Mouse (Mus musculus): ENCODE results near the gene Scaper. TPM values are rescaled to one million over a fixed set of nuclear protein-coding genes. Genes with fewer than 3 reads are reported as not detected.

Scaper gene
- polyA plus RNA-seq (2016; fragmentation: Nextera tagmentation; extraction: Ambion mirVana) = 20.5 and 22.6 TPM in 2 replicates

DNA sequence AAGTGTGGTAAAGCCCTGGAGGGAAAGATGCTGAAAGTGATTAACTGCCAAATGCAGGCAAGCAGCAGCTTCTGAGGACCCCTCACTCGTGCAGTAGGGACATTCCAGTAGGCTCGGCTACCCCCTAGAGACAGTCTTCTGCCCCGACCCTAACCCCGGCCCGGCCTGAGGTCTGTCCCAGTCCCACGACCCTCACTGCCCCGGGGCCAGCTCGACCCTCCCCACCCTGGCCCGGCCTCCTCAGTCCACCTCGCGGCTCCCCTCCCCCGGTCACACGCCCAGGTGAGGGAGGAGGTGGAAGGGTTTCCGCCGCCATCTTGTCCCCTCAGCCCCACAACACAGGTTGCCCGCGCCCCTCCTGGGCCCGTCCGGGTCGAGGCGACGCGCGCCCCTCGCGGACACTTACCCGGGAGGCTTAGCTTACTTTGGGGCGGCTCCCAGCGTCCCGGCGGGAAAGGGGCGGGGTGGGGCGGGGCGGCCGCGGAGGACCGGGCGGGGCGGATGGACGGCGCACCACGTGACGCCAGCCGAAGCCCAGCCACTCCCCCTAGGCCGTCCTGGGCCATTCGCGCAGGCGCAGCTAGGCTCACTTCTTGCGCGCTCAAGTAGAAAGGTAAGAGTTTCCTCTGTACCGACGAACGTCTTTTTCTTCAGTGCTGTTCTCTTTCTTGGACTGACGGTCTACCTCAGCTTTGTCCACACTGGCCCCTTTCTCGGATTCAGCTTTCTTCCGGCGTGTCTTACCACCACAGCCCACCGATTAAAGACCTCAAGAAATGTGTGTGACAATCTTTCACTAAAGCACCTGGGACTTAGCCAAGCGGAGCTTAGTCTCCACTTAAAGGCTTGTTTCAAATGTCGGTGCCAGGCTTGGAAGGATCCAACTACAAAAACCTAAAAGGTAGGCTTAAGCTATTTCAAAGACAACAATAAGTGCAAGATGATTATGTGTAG lies at the start of gene Scaper:
Gene Scaper, minus strand, starts transcription at position 456 of the 954 bp plus-strand sequence.
- Histone ChIP-seq H3K9me3 (no peaks in the 10 kb centered on the region), H3K9ac (replicated peaks) (peak within 1 kb of the TSS; percentile 82), H3K27me3 (no peaks in the 10 kb centered on the region), H3K4me1 (peaks cover 21% of the 10 kb centered on the region), H3K4me3 (peak within 1 kb of the TSS; percentile 82), H3K4me2 (replicated peaks) (peak within 1 kb of the TSS; percentile 63), H3K27ac (replicated peaks) (peak within 1 kb of the TSS; percentile 80), H3K36me3 (no peaks in the 10 kb centered on the region)
- peak; percentile 97 for ATAC-seq (ENCODE audit: low FRiP score, low read depth)
- WGBS = under 1% methylated on average over 48 of the region's 60 CpGs

DNA sequence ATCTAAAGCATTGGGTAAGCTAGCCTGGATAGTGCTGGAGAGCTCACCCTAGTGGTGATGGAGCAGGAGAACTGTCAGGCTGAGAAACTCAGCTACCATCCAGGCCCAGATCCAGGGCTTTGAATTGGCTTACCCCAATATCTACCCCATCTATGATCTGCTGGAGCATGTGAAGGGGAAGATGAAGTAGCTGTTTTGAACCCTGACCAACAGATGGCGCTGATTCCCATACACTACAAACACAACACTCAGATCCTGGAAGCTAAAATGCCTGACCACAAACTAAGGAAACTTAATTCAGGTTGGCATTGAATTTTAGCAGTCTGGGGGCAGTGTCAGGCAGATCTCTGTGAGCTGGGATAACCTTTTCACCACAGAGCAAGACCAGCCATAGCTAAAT lies 8.9 kb upstream of the Scaper start:
- H3K4me3 ChIP-seq = no peak overlapping the region
- WGBS = 20% methylated on average over 1 of the region's 1 CpGs
- no peaks in the 10 kb centered on the region; the same call in 1 of the 2 replicates for H3K36me3 ChIP-seq
- H3K9ac ChIP-seq (replicated peaks) = no peak overlapping the region
- H3K27ac ChIP-seq (replicated peaks) = no peak overlapping the region
- H3K9me3 ChIP-seq = no peaks in the 10 kb centered on the region
- ATAC-seq (ENCODE audit: low FRiP score, low read depth) = no peak
- H3K4me2 ChIP-seq (replicated peaks) = no peak overlapping the region
- no peaks in the 10 kb centered on the region for H3K4me1 ChIP-seq
- H3K27me3 ChIP-seq = no peaks in the 10 kb centered on the region

DNA sequence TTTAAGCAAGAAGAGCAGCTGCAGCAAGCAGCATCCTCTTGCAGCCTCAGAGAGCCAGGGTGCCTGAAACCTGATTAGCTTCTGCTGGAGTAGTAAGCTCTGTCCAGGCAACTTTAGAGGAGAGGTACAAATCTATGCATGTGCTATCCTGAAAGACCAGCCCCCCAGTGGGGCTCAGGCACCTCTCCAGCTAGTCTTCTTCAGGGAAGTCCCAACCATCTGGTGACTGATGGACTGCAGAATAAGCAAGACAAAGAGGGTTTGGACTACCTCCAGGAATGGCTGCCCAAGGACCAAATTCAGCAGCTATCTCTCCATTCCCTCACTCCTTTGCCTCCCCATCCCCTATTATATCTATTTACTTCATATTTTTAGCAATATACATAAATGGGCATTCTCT lies 3.4 kb upstream of the Scaper start:
- ATAC-seq (ENCODE audit: low FRiP score, low read depth) = no peak
- no peaks in the 10 kb centered on the region for H3K9me3 ChIP-seq
- no peak overlapping the region for H3K27ac ChIP-seq (replicated peaks)
- H3K36me3 ChIP-seq = no peaks in the 10 kb centered on the region
- peaks cover 21% of the 10 kb centered on the region for H3K4me1 ChIP-seq
- no peak overlapping the region for H3K9ac ChIP-seq (replicated peaks)
- no peaks in the 10 kb centered on the region for H3K27me3 ChIP-seq
- H3K4me3 ChIP-seq = no peak overlapping the region
- no peak overlapping the region for H3K4me2 ChIP-seq (replicated peaks)

DNA sequence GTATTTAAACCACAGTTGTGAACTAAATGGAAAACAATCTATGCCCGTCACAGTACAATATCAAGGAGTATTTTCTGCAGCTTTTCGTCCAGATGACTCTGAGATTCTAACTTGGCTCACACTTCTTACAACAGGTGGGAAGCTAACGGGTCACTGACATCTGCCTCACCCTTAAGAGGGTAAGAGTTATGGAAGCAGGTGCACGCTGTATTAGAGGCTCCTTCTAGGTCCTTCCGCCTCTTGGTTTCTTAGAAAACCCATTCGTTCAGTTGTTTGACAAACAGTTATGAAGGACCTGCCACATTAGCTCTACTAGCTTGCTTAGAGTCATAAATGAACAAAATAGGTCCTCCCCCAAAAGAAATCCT lies 683 bp upstream of the Scaper start:
- no peaks in the 10 kb centered on the region for H3K36me3 ChIP-seq
- ATAC-seq (ENCODE audit: low FRiP score, low read depth) = no peak
- peak overlapping the region; percentile 39; the same call in 1 of the 2 replicates for H3K9ac ChIP-seq (replicated peaks)
- WGBS = 68% methylated on average over 6 of the region's 6 CpGs
- H3K4me2 ChIP-seq (replicated peaks) = peak overlapping the region; percentile 63
- H3K27ac ChIP-seq (replicated peaks) = no peak overlapping the region
- H3K4me1 ChIP-seq = peaks cover 21% of the 10 kb centered on the region
- no peaks in the 10 kb centered on the region for H3K9me3 ChIP-seq
- no peaks in the 10 kb centered on the region for H3K27me3 ChIP-seq
- H3K4me3 ChIP-seq = peak overlapping the region; percentile 82

DNA sequence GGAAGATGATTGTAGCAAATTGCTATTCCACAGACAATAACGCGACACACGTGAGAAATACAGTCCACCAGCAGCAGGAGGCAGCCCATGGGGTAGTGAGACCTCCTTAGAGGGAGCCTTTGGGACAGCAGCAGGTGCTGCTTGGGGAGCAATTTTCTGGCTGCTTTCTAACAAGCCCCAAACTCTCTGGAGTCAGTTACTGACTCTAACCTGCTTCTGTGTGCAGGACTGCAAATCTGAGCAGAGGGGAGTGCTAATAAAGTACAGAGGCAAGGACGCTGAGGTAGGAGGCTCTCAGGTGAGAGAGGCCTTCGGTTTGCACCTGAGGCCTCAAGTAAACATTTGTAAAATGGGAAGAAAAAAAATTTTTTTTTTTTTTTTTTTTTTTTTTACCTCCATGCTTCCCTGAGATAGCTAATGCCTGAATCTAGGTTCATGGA lies 675 bp downstream of the Scaper start:
- Histone ChIP-seq H3K27me3 (no peaks in the 10 kb centered on the region), H3K4me2 (replicated peaks) (peak overlapping the region; percentile 63), H3K4me3 (peak overlapping the region; percentile 82), H3K9ac (replicated peaks) (peak overlapping the region; percentile 82), H3K27ac (replicated peaks) (peak overlapping the region; percentile 80; the same call in 1 of the 2 replicates), H3K36me3 (no peaks in the 10 kb centered on the region), H3K9me3 (no peaks in the 10 kb centered on the region), H3K4me1 (peaks cover 21% of the 10 kb centered on the region)
- no peak for ATAC-seq (ENCODE audit: low FRiP score, low read depth)
- WGBS = 49% methylated on average over 5 of the region's 5 CpGs

DNA sequence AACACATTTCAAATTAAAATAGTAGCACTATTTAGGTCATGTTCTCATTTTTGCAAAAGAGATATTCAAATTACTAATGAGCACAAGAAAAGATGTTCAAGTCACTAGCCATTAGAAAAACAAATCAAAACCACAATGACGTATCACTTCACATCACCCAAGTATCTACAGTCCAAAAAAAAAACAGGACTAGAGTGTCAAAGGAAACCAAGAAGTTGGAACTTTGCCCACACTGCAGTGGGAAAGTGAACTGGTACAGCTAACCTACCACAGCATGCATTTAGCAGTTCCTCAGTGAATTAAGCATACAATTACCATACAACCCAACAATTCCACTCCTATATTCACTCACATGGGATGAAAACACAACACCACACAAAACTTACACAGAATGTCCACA lies 5.4 kb downstream of the Scaper start:
- H3K27ac ChIP-seq (replicated peaks) = no peak overlapping the region
- H3K4me1 ChIP-seq = peaks cover 5% of the 10 kb centered on the region
- no peak for ATAC-seq (ENCODE audit: low FRiP score, low read depth)
- no peaks in the 10 kb centered on the region for H3K36me3 ChIP-seq
- no peaks in the 10 kb centered on the region for H3K9me3 ChIP-seq
- H3K4me3 ChIP-seq = no peak overlapping the region
- H3K27me3 ChIP-seq = no peaks in the 10 kb centered on the region
- 84% methylated on average over 1 of the region's 1 CpGs for WGBS
- H3K4me2 ChIP-seq (replicated peaks) = no peak overlapping the region
- no peak overlapping the region for H3K9ac ChIP-seq (replicated peaks)

DNA sequence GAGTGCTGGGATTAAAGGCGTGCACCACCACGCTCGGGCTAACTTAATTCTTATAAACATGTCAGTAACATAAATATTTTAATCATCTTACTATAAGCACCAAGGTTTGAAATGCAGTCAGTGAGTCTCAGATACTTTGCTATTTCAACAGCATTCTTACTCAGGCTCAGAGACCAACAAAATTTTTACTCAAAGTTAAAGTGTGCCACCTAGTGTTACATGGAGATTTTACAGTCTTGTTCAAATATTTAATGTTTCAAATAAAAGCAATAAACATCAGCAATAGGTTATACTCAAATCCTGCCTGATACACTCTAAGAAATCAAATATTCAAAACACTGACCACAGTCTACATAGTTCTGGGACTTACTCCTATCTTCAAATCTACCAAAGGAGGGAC lies 19.3 kb downstream of the Scaper start:
- H3K9me3 ChIP-seq = no peaks in the 10 kb centered on the region
- H3K4me2 ChIP-seq (replicated peaks) = no peak overlapping the region
- H3K4me1 ChIP-seq = no peaks in the 10 kb centered on the region
- H3K27me3 ChIP-seq = no peaks in the 10 kb centered on the region
- no peaks in the 10 kb centered on the region for H3K36me3 ChIP-seq
- H3K27ac ChIP-seq (replicated peaks) = no peak overlapping the region
- WGBS = 72% methylated on average over 3 of the region's 3 CpGs
- no peak overlapping the region for H3K4me3 ChIP-seq
- no peak for ATAC-seq (ENCODE audit: low FRiP score, low read depth)
- H3K9ac ChIP-seq (replicated peaks) = no peak overlapping the region

DNA sequence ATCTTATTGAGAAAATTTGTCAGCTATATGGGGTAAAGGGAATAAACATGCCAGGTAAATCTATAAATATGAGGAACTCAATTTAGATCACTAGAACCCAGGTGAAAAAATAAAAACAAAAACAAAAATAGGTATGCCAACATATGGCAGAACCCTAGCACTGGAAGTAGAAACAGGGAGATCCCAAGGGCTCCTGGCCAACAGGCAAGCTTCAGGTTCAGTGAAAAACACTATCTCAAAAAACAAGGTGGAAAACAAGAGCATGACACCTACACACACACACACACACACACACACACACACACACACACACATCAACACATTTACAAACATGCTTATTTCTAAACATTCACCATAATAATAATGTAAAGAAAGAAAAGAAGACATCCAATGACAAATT lies 21.2 kb downstream of the Scaper start:
- no peak overlapping the region for H3K27ac ChIP-seq (replicated peaks)

DNA sequence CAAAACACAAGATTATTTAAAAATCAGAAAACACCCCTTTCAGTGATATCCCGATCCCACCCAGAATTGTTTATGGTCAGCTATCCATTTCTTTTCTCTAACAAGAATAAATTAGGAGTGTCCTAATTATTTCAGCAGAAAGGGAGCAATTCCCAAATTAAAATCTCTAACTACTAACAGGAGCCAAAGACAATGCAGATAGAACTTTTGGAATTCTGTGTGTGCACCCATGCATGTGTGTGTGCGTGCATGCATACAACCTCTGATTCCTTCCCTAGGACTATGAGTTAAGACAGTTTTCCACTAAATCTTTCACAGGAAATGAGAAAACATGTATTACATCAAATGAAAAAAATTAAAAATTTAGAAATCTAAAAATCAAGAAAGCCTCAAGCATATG lies 26.4 kb downstream of the Scaper start:
- ATAC-seq (ENCODE audit: low FRiP score, low read depth) = no peak
- no peaks in the 10 kb centered on the region for H3K9me3 ChIP-seq
- no peak overlapping the region for H3K9ac ChIP-seq (replicated peaks)
- no peak overlapping the region for H3K27ac ChIP-seq (replicated peaks)
- no peaks in the 10 kb centered on the region for H3K4me1 ChIP-seq
- no peak overlapping the region for H3K4me2 ChIP-seq (replicated peaks)
- WGBS = 67% methylated on average over 2 of the region's 2 CpGs
- H3K36me3 ChIP-seq = peaks cover 10% of the 10 kb centered on the region
- no peak overlapping the region for H3K4me3 ChIP-seq
- no peaks in the 10 kb centered on the region for H3K27me3 ChIP-seq

More for the DNA sequence above, 21.2 kb downstream of the Scaper start:
- no peaks in the 10 kb centered on the region for H3K27me3 ChIP-seq
- no peak overlapping the region for H3K4me3 ChIP-seq
- no peaks in the 10 kb centered on the region for H3K9me3 ChIP-seq
- H3K9ac ChIP-seq (replicated peaks) = no peak overlapping the region
- H3K4me1 ChIP-seq = no peaks in the 10 kb centered on the region
- no peaks in the 10 kb centered on the region for H3K36me3 ChIP-seq
- no peak for ATAC-seq (ENCODE audit: low FRiP score, low read depth)
- H3K4me2 ChIP-seq (replicated peaks) = no peak overlapping the region

DNA sequence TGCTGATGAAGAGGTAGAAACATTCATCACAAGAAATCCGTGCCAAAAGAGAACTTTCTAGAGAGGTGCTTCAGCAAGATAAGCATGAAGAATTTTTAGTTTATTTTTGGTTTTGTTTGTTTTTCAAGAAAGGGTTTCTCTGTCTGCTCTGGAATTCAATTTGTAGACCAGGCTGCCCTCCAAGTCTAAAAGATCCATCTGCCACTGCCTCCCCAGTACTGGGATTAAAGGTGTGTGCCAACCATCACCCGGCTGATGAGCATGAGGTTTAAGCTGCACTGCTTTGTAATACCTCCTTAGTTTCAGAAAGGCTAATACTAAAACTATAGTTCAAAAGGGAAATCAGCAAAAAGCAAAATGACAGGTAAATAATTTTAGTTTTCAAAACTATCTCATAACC lies 35.0 kb downstream of the Scaper start:
- Histone ChIP-seq H3K9me3 (no peaks in the 10 kb centered on the region), H3K4me3 (no peak overlapping the region), H3K9ac (replicated peaks) (no peak overlapping the region), H3K4me1 (peaks cover 4% of the 10 kb centered on the region; the same call in 1 of the 2 replicates), H3K4me2 (replicated peaks) (no peak overlapping the region), H3K27me3 (no peaks in the 10 kb centered on the region), H3K36me3 (no peaks in the 10 kb centered on the region), H3K27ac (replicated peaks) (no peak overlapping the region)
- ATAC-seq (ENCODE audit: low FRiP score, low read depth) = no peak
- WGBS = 77% methylated on average over 2 of the region's 2 CpGs

DNA sequence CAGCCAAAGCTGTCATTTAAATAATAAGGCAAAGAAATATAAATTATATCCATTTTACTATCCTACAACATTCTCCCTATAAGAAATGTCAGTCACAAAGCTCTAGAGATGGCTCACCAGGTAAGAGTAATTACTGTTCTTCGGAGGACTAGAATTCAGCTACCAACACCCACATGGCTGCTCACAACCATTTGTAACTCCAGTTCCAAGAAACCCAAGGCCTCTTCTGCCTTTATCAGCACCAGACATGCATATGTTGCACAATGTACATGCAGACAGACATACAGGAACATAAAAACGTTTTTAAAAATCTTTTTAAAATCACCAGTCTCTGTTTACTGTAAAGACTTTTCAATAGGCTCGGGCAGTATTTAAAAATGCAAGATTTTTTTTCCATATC lies 36.3 kb downstream of the Scaper start:
- no peak overlapping the region for H3K9ac ChIP-seq (replicated peaks)
- H3K9me3 ChIP-seq = no peaks in the 10 kb centered on the region
- H3K36me3 ChIP-seq = no peaks in the 10 kb centered on the region
- no peak overlapping the region for H3K27ac ChIP-seq (replicated peaks)
- no peaks in the 10 kb centered on the region for H3K27me3 ChIP-seq
- H3K4me1 ChIP-seq = peaks cover 4% of the 10 kb centered on the region; the same call in 1 of the 2 replicates
- H3K4me3 ChIP-seq = no peak overlapping the region
- H3K4me2 ChIP-seq (replicated peaks) = no peak overlapping the region
- WGBS = 76% methylated on average over 3 of the region's 3 CpGs
- ATAC-seq (ENCODE audit: low FRiP score, low read depth) = no peak

DNA sequence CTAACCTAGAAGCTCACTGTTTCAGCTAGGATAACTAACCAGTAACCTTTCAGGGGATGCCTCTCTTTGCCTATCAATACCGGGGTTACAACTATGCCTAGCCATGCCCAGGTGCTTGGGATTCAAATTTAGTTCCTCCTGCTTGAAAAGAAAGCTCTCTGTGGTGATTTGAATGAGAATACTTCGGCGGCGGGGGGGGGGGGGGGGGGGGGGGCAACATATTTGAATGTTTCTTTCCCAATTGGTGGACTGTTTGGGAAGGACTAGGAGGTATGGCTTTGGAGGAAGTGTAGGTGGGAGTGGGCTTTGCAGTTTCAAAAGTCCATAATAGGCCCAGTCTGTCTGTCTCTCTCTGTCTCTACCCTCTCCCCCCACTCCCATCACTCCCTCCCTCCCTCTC lies 37.4 kb downstream of the Scaper start:
- Histone ChIP-seq H3K4me1 (peaks cover 4% of the 10 kb centered on the region; the same call in 1 of the 2 replicates), H3K27me3 (no peaks in the 10 kb centered on the region), H3K4me2 (replicated peaks) (no peak overlapping the region), H3K27ac (replicated peaks) (no peak overlapping the region), H3K4me3 (no peak overlapping the region), H3K9me3 (no peaks in the 10 kb centered on the region), H3K36me3 (no peaks in the 10 kb centered on the region), H3K9ac (replicated peaks) (no peak overlapping the region)
- 30% methylated on average over 3 of the region's 4 CpGs for WGBS
- no peak for ATAC-seq (ENCODE audit: low FRiP score, low read depth)

Measured in midbrain, embryonic 12.5 days (tissue).